Mouse (Mus musculus) limb, embryonic 10.5 days (tissue): ENCODE measurements at regions not wholly inside any gene's neighbourhood (a gene's known extent, or its start where the extent isn't known, plus 50 kb on each side); places are given as distances from the start of the nearest gene placed in this dataset.

Source experiments
- DNase-seq: peaks from one replicate; pipeline ENCODE4 v3.0.0-alpha.2; 2017; ENCODE audit warnings: low spot score
- H3K27ac ChIP-seq: fragments of 300-500 bp; sonication (generic); 2 replicates; pipeline ENCODE4 v1.5.1; 2016; ENCODE audit warnings: mild to moderate bottlenecking
- H3K27me3 ChIP-seq: fragments of 300-500 bp; sonication (generic); 2 replicates; pipeline ENCODE4 v1.6.1; 2016; ENCODE audit warnings: low read depth, mild to moderate bottlenecking; ENCODE audit not compliant: poor library complexity, severe bottlenecking
- H3K36me3 ChIP-seq: fragments of 300-500 bp; sonication (generic); 2 replicates; pipeline ENCODE4 v1.6.1; 2016; ENCODE audit warnings: mild to moderate bottlenecking, moderate library complexity
- H3K4me1 ChIP-seq: fragments of 300-500 bp; sonication (generic); 2 replicates; pipeline ENCODE4 v1.6.1; 2016
- H3K4me3 ChIP-seq: fragments of 300-500 bp; sonication (generic); 2 replicates; pipeline ENCODE4 v1.5.1; 2016; ENCODE audit warnings: mild to moderate bottlenecking, moderate library complexity
- H3K9me3 ChIP-seq: fragments of 300-500 bp; sonication (generic); replicated peaks from 2 replicates; pipeline ENCODE4 v1.6.1; 2016; ENCODE audit warnings: mild to moderate bottlenecking
- WGBS: fragments of 180-500 bp; shearing (Covaris S2); methylation state at CpG from one replicate; pipeline ENCODE4 v1.1.7; 2016; 5-methylcytosine and 5-hydroxymethylcytosine counted together

DNA sequence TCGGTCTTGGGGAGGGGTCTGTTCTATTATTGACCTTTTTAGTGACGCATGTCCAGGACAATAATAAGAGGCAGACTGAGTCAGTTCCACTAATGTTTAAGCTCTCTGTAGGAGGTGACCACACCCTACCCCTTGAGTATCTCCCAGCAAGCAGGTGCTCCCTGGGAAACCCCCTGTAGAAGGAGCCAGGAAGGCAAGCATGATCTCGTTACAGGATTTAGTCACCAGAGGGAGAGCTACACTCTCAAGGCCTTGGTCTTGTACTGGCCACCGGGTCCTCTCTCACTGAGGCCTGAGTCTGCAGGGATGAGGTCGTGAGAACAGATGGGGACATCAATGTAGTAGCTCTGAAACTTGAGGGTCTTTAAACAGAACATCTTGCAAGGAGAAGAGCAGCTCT, 55.3 kb upstream of the Ccnd2 start:
- no peak overlapping the region for H3K27ac ChIP-seq
- no peaks in the 10 kb centered on the region for H3K27me3 ChIP-seq
- 92% methylated on average over 5 of the region's 5 CpGs for WGBS
- H3K36me3 ChIP-seq, result no peaks in the 10 kb centered on the region
- H3K4me3 ChIP-seq, result no peak overlapping the region
- H3K9me3 ChIP-seq, result no peaks in the 10 kb centered on the region
- DNase-seq, result no peak
- peaks cover 3% of the 10 kb centered on the region; the same call in 1 of the 2 replicates for H3K4me1 ChIP-seq

DNA sequence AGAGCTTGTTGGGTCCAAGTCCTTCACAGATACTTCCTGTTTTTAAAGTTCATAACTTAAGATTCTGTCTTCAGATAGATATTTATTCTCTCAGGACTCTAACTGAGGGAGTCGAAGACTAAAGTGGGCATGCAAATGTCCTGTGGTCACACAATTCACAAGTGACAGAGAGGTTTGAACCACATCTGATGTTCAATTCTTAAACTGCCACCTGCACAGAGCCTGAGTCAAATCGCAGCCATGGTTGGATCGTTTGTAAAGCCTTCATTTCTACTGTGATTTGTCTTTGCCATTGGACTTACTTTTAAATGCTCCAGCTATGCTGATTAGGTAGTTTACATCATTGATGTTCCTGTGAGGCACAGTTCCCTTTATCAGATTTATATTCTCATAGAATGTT, 61.4 kb upstream of the Ccnd2 start:
- Histone ChIP-seq H3K4me3 (no peak overlapping the region), H3K27ac (no peak overlapping the region), H3K36me3 (no peaks in the 10 kb centered on the region), H3K9me3 (no peaks in the 10 kb centered on the region), H3K4me1 (peaks cover 29% of the 10 kb centered on the region), H3K27me3 (peaks cover 12% of the 10 kb centered on the region; the same call in 1 of the 2 replicates)
- WGBS, result 90% methylated on average over 3 of the region's 3 CpGs
- no peak for DNase-seq

DNA sequence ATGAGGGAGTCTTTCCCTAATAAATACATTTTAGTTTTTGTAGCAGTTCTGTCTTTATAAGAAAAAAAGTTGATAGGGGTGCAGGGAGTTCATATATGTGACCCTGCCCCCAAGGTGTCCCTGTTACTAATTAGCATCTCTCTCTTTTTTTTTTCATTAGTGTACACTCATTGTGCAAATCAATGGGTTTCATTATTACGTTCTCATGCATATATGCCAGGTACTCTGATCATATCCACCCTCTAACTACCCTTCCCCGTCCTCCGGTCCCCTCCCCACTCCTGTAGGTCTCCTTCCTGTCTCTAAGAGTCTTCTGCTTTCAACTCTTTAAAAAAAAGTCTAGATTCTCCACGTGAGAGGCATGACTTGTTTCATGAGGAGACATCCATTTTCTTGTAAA, 63.9 kb upstream of the Ccnd2 start:
- peaks cover 12% of the 10 kb centered on the region; the same call in 1 of the 2 replicates for H3K27me3 ChIP-seq
- 52% methylated on average over 4 of the region's 4 CpGs for WGBS
- peaks cover 37% of the 10 kb centered on the region for H3K4me1 ChIP-seq
- H3K9me3 ChIP-seq, result no peaks in the 10 kb centered on the region
- DNase-seq, result no peak
- no peaks in the 10 kb centered on the region for H3K36me3 ChIP-seq
- H3K4me3 ChIP-seq, result no peak overlapping the region
- no peak overlapping the region for H3K27ac ChIP-seq

DNA sequence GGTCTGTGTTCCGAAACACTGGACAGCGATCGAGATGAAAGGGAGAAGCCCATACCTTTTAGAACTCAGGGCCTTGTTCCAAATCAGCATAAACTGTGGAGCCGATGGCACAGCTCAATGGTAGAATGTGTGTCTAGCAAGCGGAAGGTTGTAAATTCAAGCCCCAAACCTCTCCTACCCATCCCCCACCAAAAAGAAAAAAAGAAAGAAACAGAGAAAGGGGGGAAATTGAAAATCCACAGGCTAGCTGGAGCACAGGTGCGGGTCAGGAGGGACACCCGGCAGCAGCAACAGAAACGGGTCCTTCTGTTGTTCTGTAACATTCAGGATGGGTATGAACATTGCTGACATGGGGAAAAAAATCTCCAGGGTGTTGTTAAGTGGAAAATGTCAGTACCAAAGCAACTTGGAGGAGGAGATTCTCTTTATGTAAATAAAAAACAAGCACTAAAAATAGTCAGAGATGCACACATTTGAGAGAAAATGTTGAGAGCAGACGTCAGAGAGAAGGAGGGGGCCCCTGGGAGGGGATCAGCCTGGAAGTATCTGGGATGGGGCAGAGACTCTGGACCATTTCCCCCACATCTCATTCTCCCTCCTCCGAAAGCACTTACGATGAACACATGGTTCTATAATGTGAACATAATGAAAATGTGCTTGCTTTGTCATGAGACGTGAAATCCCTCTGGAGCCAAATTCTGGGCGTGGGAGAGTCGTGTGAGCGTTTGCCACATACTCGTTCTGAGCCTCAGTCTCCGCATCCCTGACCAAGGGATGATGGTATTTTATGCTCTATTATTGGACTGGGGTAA, 66.8 kb upstream of the Ccnd2 start:
- Histone ChIP-seq H3K27ac (no peak overlapping the region), H3K4me1 (peaks cover 37% of the 10 kb centered on the region), H3K27me3 (peaks cover 12% of the 10 kb centered on the region; the same call in 1 of the 2 replicates), H3K36me3 (no peaks in the 10 kb centered on the region), H3K4me3 (no peak overlapping the region), H3K9me3 (no peaks in the 10 kb centered on the region)
- no peak for DNase-seq
- 82% methylated on average over 17 of the region's 17 CpGs for WGBS

DNA sequence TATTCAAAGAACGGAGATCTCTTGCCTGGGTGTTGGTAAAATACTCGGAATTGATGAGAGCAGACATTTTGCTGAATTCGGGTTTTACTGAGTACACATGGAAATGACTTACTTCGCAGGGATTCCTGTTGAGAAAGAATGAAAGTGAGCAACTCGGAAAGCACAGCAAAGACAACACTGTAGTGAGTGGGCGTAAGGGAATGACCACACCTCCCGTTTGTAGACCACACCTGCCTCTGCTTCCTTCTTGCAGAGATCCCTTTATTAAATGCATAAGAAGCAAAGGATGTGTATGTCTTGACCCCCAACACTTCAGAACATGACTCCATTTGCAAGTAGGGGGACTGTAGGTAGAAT, 67.4 kb upstream of the Ccnd2 start:
- Histone ChIP-seq H3K9me3 (no peaks in the 10 kb centered on the region), H3K27me3 (peaks cover 12% of the 10 kb centered on the region; the same call in 1 of the 2 replicates), H3K4me3 (no peak overlapping the region), H3K4me1 (peaks cover 37% of the 10 kb centered on the region), H3K27ac (no peak overlapping the region), H3K36me3 (no peaks in the 10 kb centered on the region)
- DNase-seq, result no peak
- 86% methylated on average over 7 of the region's 7 CpGs for WGBS

DNA sequence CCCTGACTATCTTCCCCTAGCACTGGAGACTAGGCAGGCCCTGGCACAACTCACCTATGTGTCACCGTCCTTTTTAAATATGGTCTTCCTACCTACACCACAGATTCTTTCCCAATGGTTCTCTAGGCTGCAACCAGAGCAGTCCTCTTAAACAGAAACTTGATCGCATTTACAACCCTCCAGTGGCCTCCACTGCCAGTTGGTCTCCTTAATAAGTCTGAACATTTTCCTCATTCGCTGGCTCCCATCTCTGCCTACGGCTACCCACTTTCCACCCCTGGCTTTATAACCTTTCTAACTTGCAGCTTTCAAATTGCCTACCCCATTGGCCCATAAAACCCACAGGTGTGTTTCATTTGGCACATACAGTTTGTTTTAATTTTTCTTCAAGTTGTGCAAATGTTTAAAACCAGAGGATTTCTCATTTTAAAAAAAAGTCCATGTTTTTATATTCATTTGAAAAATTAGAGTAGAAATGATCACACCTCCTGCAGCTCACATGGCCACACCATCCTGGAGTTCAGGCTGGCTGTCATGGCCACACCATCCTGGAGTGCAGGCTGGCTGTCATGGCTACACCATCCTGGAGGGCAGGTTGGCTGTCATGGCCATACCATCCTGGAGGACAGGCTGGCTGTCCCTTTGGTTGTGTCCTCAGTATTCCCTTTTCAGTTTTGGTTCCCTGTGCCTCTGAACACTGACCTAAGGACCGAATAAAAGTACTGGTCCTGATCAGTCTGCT, 74.4 kb upstream of the Ccnd2 start:
- Histone ChIP-seq H3K27me3 (no peaks in the 10 kb centered on the region), H3K4me3 (no peak overlapping the region; the same call in 1 of the 2 replicates), H3K9me3 (no peaks in the 10 kb centered on the region), H3K4me1 (peaks cover 22% of the 10 kb centered on the region), H3K27ac (peak overlapping the region; percentile 27; the same call in 1 of the 2 replicates), H3K36me3 (no peaks in the 10 kb centered on the region)
- WGBS, result 62% methylated on average over 5 of the region's 5 CpGs
- no peak for DNase-seq

DNA sequence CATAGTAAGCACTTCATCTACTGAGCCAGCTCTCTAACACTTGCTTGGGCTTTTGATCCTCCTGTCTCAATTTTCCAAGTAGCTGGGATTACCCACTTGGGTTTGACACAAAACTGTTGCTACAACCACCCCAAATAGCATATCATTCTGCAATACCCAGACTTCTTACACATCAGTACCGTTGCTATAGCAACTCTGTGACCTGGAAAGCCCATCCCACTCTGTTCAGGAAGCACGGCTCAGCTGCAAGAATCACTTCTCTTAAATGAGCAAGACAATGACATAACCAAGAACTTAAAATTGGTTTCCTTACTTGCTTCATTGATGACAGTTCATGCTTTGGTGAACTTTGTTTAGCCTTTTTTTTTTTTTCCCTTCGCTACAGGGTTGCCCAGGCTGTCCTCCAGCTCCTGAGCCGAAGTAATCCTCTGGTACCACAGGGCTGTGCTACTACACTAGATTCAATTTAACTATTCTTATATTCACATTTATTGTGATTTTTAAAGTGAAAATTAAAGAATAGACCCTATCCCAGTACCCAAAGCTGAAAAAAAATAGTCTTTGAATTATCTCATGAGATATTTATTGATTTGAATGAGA, 84.6 kb upstream of the Ccnd2 start:
- Histone ChIP-seq H3K4me3 (no peak overlapping the region), H3K27ac (no peak overlapping the region), H3K27me3 (peaks cover 4% of the 10 kb centered on the region; the same call in 1 of the 2 replicates), H3K4me1 (peaks cover 21% of the 10 kb centered on the region), H3K36me3 (no peaks in the 10 kb centered on the region), H3K9me3 (no peaks in the 10 kb centered on the region)
- DNase-seq, result no peak
- 90% methylated on average over 4 of the region's 4 CpGs for WGBS

DNA sequence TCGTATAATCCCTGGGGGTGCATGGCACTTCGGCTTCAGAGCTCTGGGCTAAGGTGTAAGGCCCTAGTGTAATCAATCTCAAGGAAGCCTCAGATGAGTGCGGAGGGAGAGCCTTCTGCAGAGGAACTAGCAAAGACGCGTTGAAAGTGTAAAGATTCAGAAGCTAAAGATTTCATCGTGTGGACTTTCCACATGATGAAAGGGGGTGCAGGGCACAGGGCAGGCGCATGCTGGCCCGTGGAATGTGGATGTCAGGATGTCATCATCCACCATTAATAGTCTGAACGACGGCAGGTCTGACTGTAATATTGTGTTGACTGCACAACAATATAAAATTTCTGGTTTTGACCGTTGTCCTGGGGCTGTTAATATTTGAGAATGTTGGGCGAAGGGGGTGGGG, 85.2 kb upstream of the Ccnd2 start:
- WGBS, result 86% methylated on average over 12 of the region's 12 CpGs
- Histone ChIP-seq H3K27me3 (peaks cover 4% of the 10 kb centered on the region; the same call in 1 of the 2 replicates), H3K36me3 (no peaks in the 10 kb centered on the region), H3K27ac (no peak overlapping the region), H3K4me3 (no peak overlapping the region), H3K9me3 (no peaks in the 10 kb centered on the region), H3K4me1 (peaks cover 24% of the 10 kb centered on the region)
- no peak for DNase-seq

DNA sequence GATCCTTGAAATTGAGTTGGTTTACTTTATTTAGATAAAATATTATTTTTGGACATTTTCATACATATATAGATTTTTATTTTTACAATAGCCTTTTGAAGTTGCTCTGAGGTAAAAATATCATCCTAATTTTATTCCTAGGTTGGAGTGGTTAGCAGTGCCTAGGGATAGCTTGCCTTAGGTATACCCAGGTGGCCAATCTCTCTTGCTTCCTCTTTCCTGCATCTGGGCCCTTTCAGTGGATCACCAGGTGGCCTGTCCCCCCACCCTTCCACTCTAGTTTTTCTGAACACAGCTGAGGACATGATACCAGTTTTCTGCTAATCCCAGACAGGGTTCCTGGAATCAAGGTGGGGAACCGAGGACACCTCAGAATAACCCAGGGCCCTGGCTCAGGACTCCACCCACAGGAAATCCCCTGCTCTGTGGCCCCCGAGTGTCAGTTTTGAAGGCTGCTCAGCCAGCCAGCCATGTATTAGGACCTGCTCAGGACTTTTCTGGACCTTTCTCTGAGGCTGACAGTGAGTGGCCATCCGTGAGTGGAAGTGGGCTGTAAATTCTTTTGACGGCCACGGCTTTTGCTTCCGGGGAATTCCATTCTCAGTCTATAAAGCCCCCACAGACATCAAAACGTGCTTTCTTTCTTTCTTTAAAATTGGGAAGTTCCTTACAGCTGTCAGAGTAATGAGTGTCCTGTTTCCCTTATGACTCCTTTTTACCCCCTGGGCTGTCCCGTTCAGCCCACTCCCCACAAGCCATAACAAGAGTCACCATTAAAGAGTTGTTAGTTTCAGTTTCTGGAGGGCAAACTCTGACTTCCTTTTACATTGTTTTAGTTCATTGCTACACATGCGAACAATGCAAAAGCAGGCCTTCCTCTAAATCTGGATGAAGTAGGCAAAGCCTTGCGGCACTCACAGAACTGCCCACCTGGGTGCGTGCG, 87.8 kb upstream of the Ccnd2 start:
- Histone ChIP-seq H3K27ac (peak overlapping the region; percentile 22; the same call in 1 of the 2 replicates), H3K4me3 (no peak overlapping the region), H3K4me1 (peaks cover 24% of the 10 kb centered on the region), H3K36me3 (no peaks in the 10 kb centered on the region), H3K27me3 (peaks cover 4% of the 10 kb centered on the region; the same call in 1 of the 2 replicates), H3K9me3 (no peaks in the 10 kb centered on the region)
- 67% methylated on average over 12 of the region's 12 CpGs for WGBS
- no peak for DNase-seq

DNA sequence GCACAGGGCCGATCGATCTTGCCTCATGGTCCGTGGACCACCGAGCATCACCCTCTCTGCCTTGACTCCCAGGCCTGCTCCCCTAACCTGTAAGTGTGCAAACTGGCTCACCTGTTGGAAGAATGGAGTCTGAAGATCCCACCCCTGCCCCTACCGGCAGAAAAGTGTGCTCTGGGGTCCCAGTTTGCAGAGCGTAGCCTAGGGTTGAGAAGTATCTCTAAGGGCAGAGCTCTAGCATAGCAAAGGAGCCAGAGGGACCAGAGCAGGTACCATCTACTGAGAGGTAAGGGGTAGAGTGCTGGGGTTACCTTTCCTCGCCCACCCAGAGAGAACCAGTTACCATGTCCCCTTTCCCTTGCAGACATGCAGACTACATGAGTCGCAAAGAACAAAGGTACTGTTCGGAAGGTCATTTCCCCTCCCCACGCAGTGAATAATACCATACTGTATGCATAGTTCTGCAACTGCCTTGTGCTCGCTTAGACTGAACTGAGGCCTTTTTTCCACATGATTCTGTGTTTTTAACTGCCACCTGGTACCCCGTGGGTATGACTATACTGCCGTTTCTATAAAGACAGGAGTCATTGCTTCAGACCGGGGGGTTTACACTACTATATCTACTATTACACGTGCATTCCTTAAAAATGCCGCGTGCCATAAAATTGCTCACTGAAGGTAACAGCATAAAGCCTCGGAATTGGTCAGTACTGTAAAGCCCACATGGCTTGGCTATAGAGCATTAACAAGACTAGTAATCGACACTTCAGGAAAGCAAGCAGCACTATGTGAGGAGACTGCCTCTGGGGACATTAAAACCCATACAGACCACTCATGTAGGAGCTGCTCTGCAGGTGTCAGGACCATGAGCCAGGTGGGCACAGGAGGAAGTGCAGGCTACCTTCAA, 88.7 kb upstream of the Ccnd2 start:
- no peak for DNase-seq
- Histone ChIP-seq H3K4me3 (no peak overlapping the region), H3K27me3 (peaks cover 4% of the 10 kb centered on the region; the same call in 1 of the 2 replicates), H3K27ac (peak overlapping the region; percentile 22; the same call in 1 of the 2 replicates), H3K9me3 (no peaks in the 10 kb centered on the region), H3K36me3 (no peaks in the 10 kb centered on the region), H3K4me1 (peaks cover 24% of the 10 kb centered on the region)
- 92% methylated on average over 19 of the region's 19 CpGs for WGBS

DNA sequence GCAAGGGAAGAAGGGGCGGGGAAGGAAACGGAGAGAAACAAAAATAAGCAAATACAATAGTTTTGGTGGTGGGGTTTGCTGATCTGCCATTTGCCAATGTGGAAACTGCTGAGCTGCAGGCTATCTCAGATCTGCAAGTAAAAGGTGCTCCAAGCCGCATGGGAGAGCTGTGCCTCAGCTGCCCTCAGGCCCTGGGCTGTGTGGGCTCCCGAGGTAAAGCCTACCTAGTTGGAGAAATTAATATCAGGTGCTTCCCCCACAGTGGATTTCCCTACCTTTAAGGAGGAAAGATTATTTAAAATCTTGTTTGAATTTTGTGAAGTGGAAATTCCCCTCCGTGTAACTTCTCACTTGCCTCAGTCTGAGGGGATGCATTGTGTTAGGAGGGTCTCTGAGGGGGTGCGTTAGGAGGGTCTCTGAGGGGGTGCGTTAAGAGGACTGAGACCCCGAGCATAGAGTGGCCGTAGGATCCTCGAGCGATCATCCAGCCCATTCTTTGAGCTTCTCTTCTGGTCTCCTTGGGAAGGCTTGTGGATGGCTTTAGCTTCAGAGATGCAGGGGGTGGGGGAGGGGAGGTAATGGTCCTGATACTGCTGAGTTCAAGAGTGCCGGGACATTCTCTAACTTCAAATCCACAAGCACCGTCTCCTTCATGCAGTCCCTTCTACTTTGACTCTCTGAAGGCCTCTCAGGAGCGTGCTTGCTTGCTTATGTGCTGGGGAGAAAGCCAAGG, 89.9 kb upstream of the Ccnd2 start:
- Histone ChIP-seq H3K27me3 (peaks cover 4% of the 10 kb centered on the region; the same call in 1 of the 2 replicates), H3K4me1 (peaks cover 28% of the 10 kb centered on the region), H3K27ac (no peak overlapping the region), H3K9me3 (no peaks in the 10 kb centered on the region), H3K36me3 (no peaks in the 10 kb centered on the region), H3K4me3 (no peak overlapping the region)
- DNase-seq, result no peak
- 67% methylated on average over 14 of the region's 14 CpGs for WGBS
